Mouse (Mus musculus) small intestine, adult 2 months (tissue): ENCODE results near the gene Map6d1.

Source experiments
- CTCF ChIP-seq: fragments of 200-500 bp; IDR thresholded peaks from 2 replicates; pipeline ENCODE4 v1.5.1; 2012; ENCODE audit warnings: low read depth, mild to moderate bottlenecking, control low read depth, inconsistent platforms, low read length, moderate library complexity, mixed read lengths; ENCODE audit not compliant: insufficient replicate concordance, insufficient read length; ENCODE audit errors: extremely low read depth
- POLR2A ChIP-seq: fragments of 200-500 bp; IDR thresholded peaks from 2 replicates; pipeline ENCODE4 v1.6.1; 2012; ENCODE audit warnings: low read depth, mild to moderate bottlenecking, control low read depth, inconsistent platforms, low read length, moderate library complexity

DNA sequence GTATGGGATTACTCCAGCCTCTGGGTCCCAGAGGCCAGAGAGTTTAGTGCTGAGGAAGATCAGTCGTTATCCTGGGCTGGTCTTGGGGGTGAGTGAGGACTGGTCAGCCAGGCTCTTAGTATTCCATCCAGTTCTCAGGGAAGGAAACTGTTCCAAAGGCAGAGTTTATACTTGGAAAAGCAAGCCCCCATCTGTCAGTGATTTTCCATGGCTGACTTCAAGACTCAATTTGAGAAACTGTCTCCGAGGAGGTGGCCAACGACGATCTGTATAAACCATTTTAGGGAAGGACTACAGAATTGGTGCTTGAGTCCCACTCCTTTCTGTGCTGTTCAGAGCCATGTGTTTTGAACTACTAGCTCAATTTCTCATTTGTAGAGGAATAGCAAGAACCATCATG lies 2.5 kb downstream of the Map6d1 start:
- TF ChIP-seq POLR2A = no peak
- no peak for TF ChIP-seq CTCF
